Mouse (Mus musculus) megakaryocyte-erythroid progenitor cell, adult 5-6 weeks (primary cell): ENCODE data around the gene Mup15. TPM values are rescaled to one million over a fixed set of nuclear protein-coding genes. Genes with fewer than 3 reads are reported as not detected.
"Not testable (repeated sequence)": the region's sequence is repeated elsewhere in the genome, so short reads cannot be mapped to it uniquely, and the experiment has no call there.

Experiments
- ATAC-seq: replicated peaks from 2 replicates; pipeline ENCODE4 v1.8.0; 2016; ENCODE audit warnings: mild to moderate bottlenecking, inconsistent platforms; ENCODE audit not compliant: severe bottlenecking, poor library complexity, low FRiP score, low TSS enrichment
- total RNA-seq, 2 experiments: library from RNA; stranded (forward) in 1 of 2; stranded (reverse) in 1 of 2; fragments of 200-1000, 215-1000 nt in 1 of 2; fragments of >200 nt in 1 of 2; fragmentation: Nextera tagmentation in 1 of 2; gene quantifications; 2 replicates each; pipeline ENCODE4 v1.2.3; 2014 to 2017

Gene Mup15
- total RNA-seq (2014; fragmentation: Nextera tagmentation) (not detected in 2 replicates), total RNA-seq (2017) (not detected in 2 replicates)

- ATAC-seq, result not testable (repeated sequence)
Observed at GRCm38 (mm10) chr4:61439643-61440042, at the start of gene Mup15. Gene Mup15 (minus strand): TSS chr4:61439743.

Other genes starting within 250 kb of the Mup15 start
- gene Mup13, start 211.5 kb downstream of the Mup15 start, total RNA-seq (2014; fragmentation: Nextera tagmentation), result not detected in 2 replicates
- gene Mup13, start 211.5 kb downstream of the Mup15 start, total RNA-seq (2017), result not detected in 2 replicates
- gene Mup14, start 135.7 kb downstream of the Mup15 start, total RNA-seq (2014; fragmentation: Nextera tagmentation), result not detected in 2 replicates
- not detected in 2 replicates for gene Mup14, start 135.7 kb downstream of the Mup15 start, total RNA-seq (2017)
- gene Mup16, start 79.8 kb upstream of the Mup15 start, total RNA-seq (2014; fragmentation: Nextera tagmentation), result not detected in 2 replicates
- not detected in 2 replicates for gene Mup16, start 79.8 kb upstream of the Mup15 start, total RNA-seq (2017)
- not detected in 2 replicates for gene Mup17, start 156.1 kb upstream of the Mup15 start, total RNA-seq (2014; fragmentation: Nextera tagmentation)
- not detected in 2 replicates for gene Mup17, start 156.1 kb upstream of the Mup15 start, total RNA-seq (2017)
- gene Mup18, start 234.4 kb upstream of the Mup15 start, total RNA-seq (2014; fragmentation: Nextera tagmentation), result not detected in 2 replicates
- not detected in 2 replicates for gene Mup18, start 234.4 kb upstream of the Mup15 start, total RNA-seq (2017)